In the genomic region with DNA sequence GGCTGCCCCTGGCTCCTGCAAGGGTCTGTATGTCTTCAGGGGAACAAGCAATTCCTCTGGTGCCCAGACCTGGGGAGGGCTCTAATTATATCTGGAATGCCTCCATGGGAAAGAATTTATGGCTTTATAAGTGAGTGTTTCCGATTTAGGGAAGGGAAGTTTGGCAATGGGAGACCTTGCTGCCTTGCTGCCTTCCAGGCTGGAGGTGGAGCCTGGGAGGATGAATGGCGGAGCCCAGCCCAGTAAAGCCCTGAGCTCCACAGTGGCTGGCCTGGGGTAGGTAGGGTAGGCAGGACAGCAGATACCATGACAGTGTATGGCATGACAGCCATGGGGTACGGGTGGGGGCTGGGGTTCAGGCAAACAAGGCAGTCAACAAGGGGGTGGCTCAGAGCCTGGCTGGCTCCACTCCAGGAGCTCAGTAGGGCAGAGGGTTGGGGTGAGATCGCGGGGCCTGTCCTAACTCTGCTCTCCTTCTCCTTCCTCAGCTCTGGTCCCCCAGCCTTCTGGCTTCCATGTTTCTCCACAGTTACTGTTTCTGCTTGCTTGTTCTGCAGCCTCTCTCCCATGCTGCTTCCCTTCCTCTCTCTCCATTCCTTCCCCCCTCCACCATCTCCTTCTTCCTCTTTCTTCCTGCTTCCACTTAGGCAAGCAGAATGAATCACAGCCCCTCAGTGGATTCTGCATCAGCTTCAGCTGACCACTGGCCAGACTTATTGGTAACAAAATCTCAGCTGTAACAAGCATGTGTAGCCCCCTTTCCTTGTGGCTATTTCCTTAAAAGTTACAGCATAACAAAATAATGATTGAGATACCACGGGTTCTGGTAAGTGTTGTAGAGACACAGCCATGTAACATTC, we compare ENCODE assay signal across 11 mouse cellular contexts.
DNase-seq lines count a peak whose midpoint lies in the region; ATAC-seq and TF ChIP-seq lines count a peak whose summit lies in the region.
"Had no signal": no experiment of that assay in that cellular context is flagged by ENCODE, and none has a peak within 500 bp of the region (broad histone marks: within the 10 kb centered on the region; RNA-seq: fewer than 3 reads in every experiment).

No protein-coding gene starts in this region.

- H3K27ac ChIP-seq in kidney, adult 2 months (ENCODE audit: insufficient read depth, low read depth, low read length), result no peak overlapping the region
- H3K27ac ChIP-seq in limb, embryonic 15.5 days, result no peak overlapping the region
- H3K27ac ChIP-seq: liver, embryonic 13.5 days had no signal

- peaks cover 17% of the 10 kb centered on the region for H3K4me1 ChIP-seq in kidney, adult 2 months (ENCODE audit: control insufficient read depth, insufficient read depth, low read length)
- H3K4me1 ChIP-seq in limb, embryonic 15.5 days, result peaks cover 46% of the 10 kb centered on the region

- H3K36me3 ChIP-seq in kidney, adult 2 months (ENCODE audit: control insufficient read depth, insufficient read depth, low read length), result no peaks in the 10 kb centered on the region
- H3K36me3 ChIP-seq in limb, embryonic 15.5 days, result no peaks in the 10 kb centered on the region
- H3K36me3 ChIP-seq: liver, embryonic 13.5 days had no signal

- no peak overlapping the region for H3K4me3 ChIP-seq in kidney, adult 2 months (ENCODE audit: insufficient read depth, low read depth, low read length)
- H3K4me3 ChIP-seq in limb, embryonic 15.5 days, result no peak overlapping the region
- H3K4me3 ChIP-seq: liver, embryonic 13.5 days had no signal

- no peak for TF ChIP-seq CTCF in kidney, adult 2 months (conservative IDR thresholded peaks at IDR 0.05; ENCODE audit: insufficient read depth, insufficient read length, low read depth, low read length)

- no peak overlapping the region for H3K9ac ChIP-seq in limb, embryonic 15.5 days
- H3K9ac ChIP-seq: liver, embryonic 13.5 days had no signal

- peak overlapping the region; percentile 19; the same call in 1 of the 2 replicates for H3K4me2 ChIP-seq in limb, embryonic 15.5 days
- H3K4me2 ChIP-seq: liver, embryonic 13.5 days had no signal

- 38% methylated on average over 6 of the region's 6 CpGs for WGBS in kidney, adult 2 months
- WGBS in limb, embryonic 15.5 days, result 24% methylated on average over 6 of the region's 6 CpGs

- no peak for TF ChIP-seq POLR2A in kidney, adult 2 months (IDR thresholded peaks at IDR 0.05; ENCODE audit: low read depth, low read length)

- H3K27me3 ChIP-seq in kidney, adult 2 months (replicated peaks; ENCODE audit: control insufficient read depth, insufficient read depth, low read length), result no peaks in the 10 kb centered on the region
- H3K27me3 ChIP-seq in limb, embryonic 15.5 days, result no peaks in the 10 kb centered on the region
- H3K27me3 ChIP-seq: liver, embryonic 13.5 days had no signal

- no peaks in the 10 kb centered on the region for H3K9me3 ChIP-seq in limb, embryonic 15.5 days
- H3K9me3 ChIP-seq: liver, embryonic 13.5 days had no signal

- ATAC-seq in limb, embryonic 15.5 days (ENCODE audit: insufficient number of reproducible peaks, low FRiP score, low TSS enrichment, low read depth), result no peak
- ATAC-seq: CD4-positive, CD25-positive, alpha-beta regulatory T cell, adult 4 months had no signal

- peak; percentile 34 for DNase-seq in cerebellum, adult 11-12 months
- no peak for DNase-seq in cerebellum, adult 8-10 months
- peak; percentile 35 for DNase-seq in kidney, postnatal 14 days
- DNase-seq in kidney, adult 2 months, result no peak
- peak; percentile 86 for DNase-seq in NIH3T3 (ENCODE audit: low read depth)
- DNase-seq in spleen, adult 12 weeks (ENCODE audit: low spot score), result no peak
- no peak for DNase-seq in yolk sac, embryonic 10.5 days (ENCODE audit: low spot score)
- DNase-seq: liver, embryonic 13.5 days; midbrain, embryonic 14.5 days had no signal

Comparison
In these comparisons a context has a peak if more than half of its experiments do, and no peak if none do; other contexts are left out.
1. DNase-seq: peak in cerebellum, adult 11-12 months (single experiment), kidney, postnatal 14 days (single experiment) and NIH3T3 (single experiment); none in cerebellum, adult 8-10 months (single experiment), kidney, adult 2 months (single experiment), spleen, adult 12 weeks (single experiment) and yolk sac, embryonic 10.5 days (single experiment).